Mouse (Mus musculus): Measurements from ENCODE around the gene Xylt1.

The Xylt1 gene

DNA sequence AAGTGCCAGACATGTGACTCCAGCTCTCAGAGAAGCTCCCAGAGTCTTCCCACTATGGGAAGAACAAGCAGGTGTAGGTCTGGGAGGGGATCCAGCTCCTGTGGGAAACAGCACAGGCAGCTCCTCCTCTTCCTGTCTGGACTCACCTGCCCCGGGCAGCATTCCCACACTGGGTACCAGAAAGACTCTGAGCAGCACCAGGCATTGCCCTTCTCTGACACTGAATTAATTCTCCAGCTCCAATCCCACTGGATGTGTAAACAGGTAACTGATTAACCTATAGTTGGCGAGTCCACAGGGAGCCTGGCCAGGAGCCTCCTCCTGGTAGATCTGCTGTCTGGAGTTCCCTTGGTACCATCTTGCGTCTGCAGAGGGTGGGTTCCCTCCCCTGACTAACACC is 248.0 kb downstream of the Xylt1 start:
- no peak for DNase-seq

GRCm38 (mm10) chr7:117630657-117631056 is 249.9 kb downstream of the Xylt1 start:
- no peak for DNase-seq

DNA sequence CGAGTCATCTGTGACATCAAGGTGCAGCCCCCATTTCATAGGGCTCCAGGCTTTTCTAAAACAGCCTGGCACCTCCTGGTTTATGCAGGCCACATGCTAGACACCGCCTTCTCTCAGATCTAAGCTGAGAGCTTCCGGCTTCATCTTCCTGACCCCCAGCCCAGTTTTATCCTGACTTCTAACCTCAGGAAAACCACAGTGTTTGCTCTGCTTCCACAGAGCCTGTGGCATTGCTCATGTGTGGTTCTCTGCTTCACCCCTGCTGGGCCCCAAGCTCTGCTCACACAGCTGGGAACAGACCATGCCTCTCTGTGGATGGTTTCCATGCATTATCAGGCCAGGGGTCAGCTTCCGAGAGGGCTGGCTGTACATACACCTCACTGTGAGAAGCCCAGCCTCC is 254.8 kb downstream of the Xylt1 start:
- DNase-seq, result no peak

DNA sequence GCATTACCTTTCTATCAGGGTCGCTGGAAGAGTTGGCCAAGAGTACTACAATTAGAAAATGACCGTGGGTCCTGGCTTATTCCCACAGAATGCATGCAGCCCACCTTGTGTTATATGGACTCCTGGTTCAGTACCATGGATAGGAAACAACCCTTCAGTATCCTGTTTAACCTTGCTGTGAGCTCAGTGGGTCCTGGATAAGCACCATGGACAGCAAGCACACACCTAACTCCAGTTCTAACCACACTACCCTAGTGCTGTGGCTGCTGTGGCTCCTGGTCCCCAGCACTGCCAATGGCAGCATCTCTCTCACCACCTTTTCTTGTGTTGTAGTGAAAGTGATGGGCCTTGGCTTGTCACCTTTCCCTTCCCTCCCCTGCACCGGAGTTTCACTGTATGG is 255.9 kb downstream of the Xylt1 start:
- DNase-seq, result no peak

DNA sequence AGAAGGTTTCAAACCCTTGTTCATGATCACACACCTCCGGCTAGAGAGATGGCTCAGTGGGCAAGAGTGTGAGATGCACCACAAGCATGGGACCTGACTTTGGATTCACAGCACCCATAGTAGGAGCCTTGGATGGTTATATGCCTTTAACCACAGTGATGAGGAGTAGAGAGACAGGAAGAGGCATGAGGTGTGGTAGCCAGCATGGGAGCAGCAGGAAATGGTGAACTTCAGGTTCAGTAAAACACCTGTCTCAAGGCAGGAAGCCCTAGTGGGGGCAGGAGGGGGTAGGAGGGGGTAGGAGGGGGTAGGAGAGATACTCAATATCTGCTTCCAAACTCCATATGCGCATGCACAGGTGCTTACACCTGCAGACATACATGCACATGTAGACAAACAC is 257.2 kb downstream of the Xylt1 start:
- DNase-seq, result no peak

GRCm38 (mm10) chr7:117652637-117653036 is 271.9 kb downstream of the Xylt1 start:
- no peak for DNase-seq

- DNase-seq, result no peak
Measured at GRCm38 (mm10) chr7:117655732-117656131, 275.0 kb downstream of the Xylt1 start.

DNA sequence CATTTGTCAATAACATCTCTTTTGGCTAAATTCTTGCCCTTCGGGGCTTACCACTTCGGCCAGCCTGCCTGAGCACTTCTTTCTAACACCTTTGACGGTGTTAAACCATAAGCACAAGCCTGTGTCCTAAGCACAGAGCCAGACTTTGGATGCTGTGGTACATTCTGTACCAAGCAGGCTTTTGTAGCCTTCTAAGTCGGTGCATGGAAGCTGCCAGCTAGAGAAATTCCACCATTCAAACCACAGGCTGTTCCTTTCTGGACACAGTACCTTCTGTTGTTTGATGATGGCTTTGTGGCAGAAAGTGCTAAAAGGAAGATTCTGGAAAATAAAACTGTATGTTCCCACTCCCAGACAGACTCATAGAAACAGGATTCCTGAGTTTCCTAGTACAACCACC is 277.4 kb downstream of the Xylt1 start:
- DNase-seq, result no peak

- DNase-seq, result no peak
Measured at GRCm38 (mm10) chr7:117658739-117659138, 278.0 kb downstream of the Xylt1 start.

GRCm38 (mm10) chr7:117667286-117667685 is 286.5 kb downstream of the Xylt1 start:
- DNase-seq, result no peak

DNA sequence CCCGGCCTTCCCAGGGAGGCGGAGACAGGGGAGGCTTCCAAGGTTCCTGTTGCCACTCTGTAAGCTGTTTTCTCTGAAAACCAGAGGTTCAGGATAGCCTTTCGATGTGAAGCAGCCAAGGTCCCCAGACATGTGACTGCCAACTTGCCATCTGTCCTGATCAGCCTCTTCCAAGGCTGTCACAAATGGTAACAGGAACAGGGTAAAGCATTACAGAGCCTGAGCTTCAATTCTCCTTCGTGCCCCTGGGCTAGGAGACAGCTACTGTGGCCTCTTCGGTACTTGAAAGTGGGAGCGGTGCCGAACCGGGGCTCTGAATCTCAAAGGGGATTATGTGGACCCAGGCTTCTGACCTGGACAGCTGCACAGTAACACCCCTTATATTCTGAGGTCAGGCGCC is 287.4 kb downstream of the Xylt1 start:
- DNase-seq, result no peak

DNA sequence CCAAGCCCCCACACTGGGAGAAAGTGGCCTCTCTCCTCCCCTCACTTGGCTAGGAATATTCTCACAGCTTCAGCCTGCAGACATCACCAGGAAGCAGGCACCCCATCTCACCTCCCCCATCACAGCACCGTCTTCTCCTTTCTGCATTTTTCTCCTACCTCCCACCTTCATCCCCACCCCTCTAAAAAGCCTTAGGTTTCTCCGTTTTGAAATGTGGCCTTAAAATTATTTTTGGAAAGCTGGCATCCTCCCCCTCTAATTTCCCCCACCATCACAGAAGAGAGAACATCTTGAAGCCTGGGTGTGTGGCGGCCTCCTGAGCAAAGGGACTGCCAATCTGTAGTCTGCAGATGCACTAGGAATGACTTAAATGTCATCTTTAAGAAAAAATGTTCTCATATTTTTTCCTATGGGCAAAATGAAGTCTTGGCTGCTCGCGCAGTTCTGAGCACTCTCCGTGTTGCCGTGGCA is 291.4 kb downstream of the Xylt1 start:
- DNase-seq, result no peak

DNA sequence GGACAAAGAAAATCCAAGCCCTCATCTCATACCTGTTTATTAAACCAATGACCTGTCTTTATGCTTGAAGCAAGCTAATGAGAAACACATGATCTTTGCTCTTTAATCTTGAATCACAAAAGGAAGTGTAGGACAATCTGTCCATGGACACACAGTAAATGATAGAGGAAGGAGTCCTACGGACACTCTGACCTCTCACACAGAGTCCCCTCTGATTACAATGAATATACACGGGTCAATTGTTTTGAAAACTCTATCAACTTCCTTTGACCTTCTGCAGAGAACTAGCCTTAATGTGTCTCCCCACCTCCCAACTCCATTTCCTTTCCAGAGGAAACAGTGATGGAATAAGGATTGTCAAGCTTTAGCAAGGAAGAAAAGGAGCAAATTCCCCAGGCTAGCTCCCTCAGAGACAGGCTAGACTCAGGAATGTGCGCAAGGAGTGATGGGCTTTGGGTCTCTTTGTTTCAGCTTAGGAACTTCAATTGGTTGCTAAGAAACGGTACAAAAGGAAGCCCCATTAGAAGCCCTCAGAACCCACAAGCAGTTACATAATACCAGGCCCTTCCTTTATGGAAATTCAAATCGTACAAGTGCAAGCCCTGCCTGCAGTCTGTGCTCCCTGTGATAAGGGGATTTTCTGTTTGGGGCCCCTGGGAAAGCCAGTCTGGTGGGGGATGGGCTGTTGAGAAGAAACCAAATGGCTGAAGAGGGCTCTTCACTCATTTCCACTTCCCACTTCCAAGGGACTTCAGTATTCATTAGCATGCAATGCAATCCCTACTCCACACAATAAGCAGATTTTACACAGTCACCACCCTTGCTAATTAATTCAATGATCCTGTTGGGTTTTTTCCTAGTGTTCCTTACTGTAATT is 305.6 kb downstream of the Xylt1 start:
- no peak for DNase-seq

- no peak for DNase-seq
Measured at GRCm38 (mm10) chr7:117686997-117687302, 306.2 kb downstream of the Xylt1 start.

DNA sequence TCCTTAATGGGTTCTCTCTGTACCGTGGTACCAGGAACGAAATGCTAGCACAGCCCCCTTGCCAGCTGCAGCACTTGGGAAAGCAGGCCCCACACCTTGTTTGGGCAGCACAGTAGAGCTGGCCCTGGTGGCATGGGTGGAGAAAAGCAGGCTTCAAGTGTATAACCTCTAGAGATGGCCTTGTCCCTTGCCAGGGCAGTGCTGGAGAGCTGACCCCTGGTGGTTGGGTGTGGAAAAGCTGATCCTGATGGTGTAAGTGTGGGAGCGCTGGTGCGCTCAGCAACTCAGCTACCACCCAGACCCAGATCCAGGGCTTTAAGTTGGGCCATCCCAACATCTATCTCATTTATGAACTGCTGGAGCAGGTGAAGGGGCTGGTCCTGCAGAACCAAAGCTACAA is 314.8 kb downstream of the Xylt1 start:
- no peak for DNase-seq

DNA sequence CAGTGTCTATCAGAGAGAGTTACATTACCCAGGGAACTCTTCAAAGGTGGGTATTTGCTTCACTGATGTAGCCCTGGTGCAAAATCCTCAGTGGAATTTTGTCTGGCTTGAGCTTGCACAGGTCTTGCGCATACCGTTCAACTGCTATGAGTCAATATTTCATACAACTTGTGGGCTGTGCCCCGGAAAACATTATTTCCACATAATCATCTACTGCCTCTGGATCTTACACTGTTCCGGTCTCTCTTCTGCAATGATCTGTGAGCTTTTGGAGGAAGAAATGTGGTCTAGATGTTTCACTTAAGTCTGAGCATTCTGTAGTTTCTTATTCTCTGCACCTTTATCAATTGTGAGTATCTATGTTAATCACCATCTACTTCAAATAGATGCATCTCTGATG is 316.9 kb downstream of the Xylt1 start:
- no peak for DNase-seq

GRCm38 (mm10) chr7:117698551-117699114 is 317.9 kb downstream of the Xylt1 start:
- no peak for DNase-seq

DNA sequence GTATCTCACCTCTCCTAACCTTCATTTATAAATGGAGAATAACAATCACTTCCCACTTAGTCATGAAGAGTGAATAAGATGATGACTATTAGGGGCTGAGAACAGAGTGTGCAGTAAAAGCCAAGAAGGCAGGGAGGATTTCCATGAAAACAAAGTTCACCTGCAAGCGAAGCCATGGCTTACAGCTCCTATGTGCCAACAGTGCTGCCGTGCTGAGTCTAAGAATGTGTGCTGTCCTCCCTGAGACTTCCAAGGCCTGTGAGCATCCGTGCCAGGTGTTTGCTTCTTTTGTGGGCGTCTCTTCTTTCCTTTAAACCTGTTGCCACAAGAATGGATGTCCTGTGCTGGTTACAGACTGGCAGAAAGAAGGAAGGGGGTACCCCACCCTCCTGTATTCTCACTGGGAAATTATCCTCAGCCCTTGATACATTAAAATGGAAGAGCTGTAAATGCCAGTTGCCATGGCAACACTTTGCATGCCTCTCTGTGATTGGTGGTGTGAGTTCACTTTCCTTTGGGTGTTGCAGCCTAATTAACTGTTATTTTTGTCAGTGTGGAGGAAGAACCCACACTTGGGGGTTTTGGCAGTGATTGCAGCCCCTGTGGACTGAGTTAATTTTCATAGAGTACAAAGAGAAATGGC is 318.7 kb downstream of the Xylt1 start:
- DNase-seq, result no peak

DNA sequence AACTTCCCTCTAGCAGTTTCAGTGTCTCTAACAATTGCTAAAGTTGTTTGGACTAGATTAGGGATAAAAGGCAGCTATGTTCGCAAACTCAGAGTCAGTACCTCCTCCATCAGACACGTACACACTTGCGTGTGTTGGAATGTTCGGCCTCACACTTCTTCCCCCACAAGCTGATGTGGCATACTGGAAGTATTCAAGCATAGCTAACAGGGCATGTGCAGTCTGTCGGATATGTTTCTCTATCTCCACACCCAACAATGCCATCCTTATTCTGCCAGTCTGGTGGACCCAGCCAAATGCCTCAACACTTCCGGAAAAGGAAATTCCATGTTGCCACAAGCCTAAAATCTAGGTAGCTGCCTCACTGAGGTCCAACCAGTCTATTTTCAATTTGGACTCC is 319.3 kb downstream of the Xylt1 start:
- DNase-seq, result no peak

- no peak for DNase-seq
Measured at GRCm38 (mm10) chr7:117709901-117710607, 329.3 kb downstream of the Xylt1 start.

- no peak for DNase-seq
Measured at GRCm38 (mm10) chr7:117716876-117717408, 336.2 kb downstream of the Xylt1 start.

GRCm38 (mm10) chr7:117720426-117720825 is 339.6 kb downstream of the Xylt1 start:
- no peak for DNase-seq

All from cerebellum, adult 9-10 months (tissue).